Mouse (Mus musculus) limb, embryonic 13.5 days (tissue): ENCODE measurements around the gene Scp2. TPM values are rescaled to one million over a fixed set of nuclear protein-coding genes. Genes with fewer than 3 reads are reported as not detected.
"Not testable (repeated sequence)": the region's sequence is repeated elsewhere in the genome, so short reads cannot be mapped to it uniquely, and the experiment has no call there.

Experiments
- ATAC-seq: fragments of 200-750 bp; cut with Nextera tagmentation; 2 replicates; pipeline ENCODE4 v1.8.0; 2017; ENCODE audit warnings: low read depth, moderate number of reproducible peaks, moderate TSS enrichment; ENCODE audit not compliant: low FRiP score
- H3K27ac ChIP-seq: fragments of 300-500 bp; sonication (generic); 2 replicates; pipeline ENCODE4 v1.5.1; 2015; ENCODE audit warnings: inconsistent platforms, mild to moderate bottlenecking, moderate library complexity
- H3K27me3 ChIP-seq: fragments of 300-500 bp; sonication (generic); 2 replicates; pipeline ENCODE4 v1.6.1; 2015; ENCODE audit warnings: mild to moderate bottlenecking, inconsistent platforms
- H3K36me3 ChIP-seq: fragments of 300-500 bp; sonication (generic); 2 replicates; pipeline ENCODE4 v1.6.1; 2015; ENCODE audit warnings: inconsistent platforms, mild to moderate bottlenecking, moderate library complexity
- H3K4me1 ChIP-seq: fragments of 300-500 bp; sonication (generic); 2 replicates; pipeline ENCODE4 v1.6.1; 2015; ENCODE audit warnings: inconsistent platforms
- H3K4me2 ChIP-seq: fragments of 300-500 bp; sonication (generic); replicated peaks from 2 replicates; pipeline ENCODE4 v1.6.1; 2015; ENCODE audit warnings: inconsistent platforms, mild to moderate bottlenecking, moderate library complexity
- H3K4me3 ChIP-seq: fragments of 300-500 bp; sonication (generic); 2 replicates; pipeline ENCODE4 v1.5.1; 2015; ENCODE audit warnings: moderate library complexity, mild to moderate bottlenecking, inconsistent platforms
- H3K9ac ChIP-seq: fragments of 300-500 bp; sonication (generic); 2 replicates; pipeline ENCODE4 v1.6.1; 2015; ENCODE audit warnings: mild to moderate bottlenecking, inconsistent platforms
- H3K9me3 ChIP-seq: fragments of 300-500 bp; sonication (generic); 2 replicates; pipeline ENCODE4 v1.6.1; 2016; ENCODE audit warnings: inconsistent platforms
- WGBS: fragments of 180-500 bp; shearing (Covaris S2); methylation state at CpG from one replicate; pipeline ENCODE4 v1.1.7; 2015; 5-methylcytosine and 5-hydroxymethylcytosine counted together
- polyA plus RNA-seq: library from polyadenylated mRNA; unstranded; fragments of >200 nt; fragmentation: Nextera tagmentation; extraction: Ambion mirVana; gene quantifications from 2 replicates; pipeline ENCODE4 v1.2.1, GENCODE M21; 2015

Gene Scp2
- polyA plus RNA-seq, result 157 and 168 TPM in 2 replicates

DNA sequence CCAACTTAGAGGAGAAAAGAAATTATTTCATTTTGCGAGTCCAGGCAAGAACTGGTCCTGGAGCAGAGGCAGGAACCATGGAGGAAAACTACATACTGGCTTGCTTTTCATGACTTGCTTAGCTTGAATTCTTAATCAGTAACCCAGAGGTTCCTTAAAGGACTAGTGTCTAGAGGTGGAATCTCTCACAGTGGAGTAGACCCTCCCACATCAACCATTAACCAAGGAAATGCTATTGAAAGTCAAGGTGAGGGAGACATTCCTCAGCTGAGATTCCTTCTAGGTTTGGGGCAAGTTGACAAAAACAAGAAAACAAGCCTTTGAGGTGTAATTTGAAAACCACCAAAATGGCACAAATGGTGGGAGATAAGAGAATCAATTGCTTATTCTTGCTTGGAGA is at the start of gene Scp2:
Scp2 (minus strand) TSS at position 119 of the 400 bp plus-strand sequence.
- H3K9me3 ChIP-seq, result 0 out of 2 replicates have a peak, but pooled peaks cover 4% of the 10 kb centered on the region
- H3K27ac ChIP-seq, result no peak within 1 kb of the TSS
- H3K9ac ChIP-seq, result no peak within 1 kb of the TSS
- no peak within 1 kb of the TSS for H3K4me3 ChIP-seq
- 67% methylated on average over 1 of the region's 1 CpGs for WGBS
- H3K36me3 ChIP-seq, result no peaks in the 10 kb centered on the region
- no peaks in the 10 kb centered on the region for H3K27me3 ChIP-seq
- no peak within 1 kb of the TSS for H3K4me2 ChIP-seq
- no peak for ATAC-seq
- H3K4me1 ChIP-seq, result no peaks in the 10 kb centered on the region

DNA sequence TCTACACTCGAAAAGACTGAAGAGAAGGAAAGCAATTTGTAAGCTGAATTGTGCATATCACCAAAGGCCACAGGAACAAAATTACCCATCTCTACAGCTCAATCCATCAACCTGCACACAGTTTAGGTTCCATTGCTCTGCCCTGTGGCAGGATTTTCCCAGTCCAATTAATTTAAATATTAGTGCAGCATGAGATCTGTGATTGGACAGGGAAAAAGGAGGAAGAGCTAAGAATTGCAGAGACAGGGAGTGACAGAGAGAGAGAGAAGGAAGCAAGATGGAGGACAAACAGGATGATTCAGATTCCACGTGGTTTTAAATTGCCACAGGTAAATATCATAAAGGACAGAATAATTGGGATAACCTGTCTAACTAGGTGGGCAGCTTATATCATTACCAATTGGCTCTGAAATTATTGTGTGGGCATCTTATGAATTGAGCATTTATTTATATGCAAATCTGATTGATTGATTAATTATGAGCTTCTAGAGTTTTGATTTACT is 48.1 kb upstream of the Scp2 start:
- Histone ChIP-seq H3K4me3 (no peak overlapping the region), H3K4me2 (no peak overlapping the region), H3K27ac (no peak overlapping the region), H3K36me3 (no peaks in the 10 kb centered on the region), H3K9me3 (no peaks in the 10 kb centered on the region), H3K4me1 (peaks cover 5% of the 10 kb centered on the region), H3K9ac (no peak overlapping the region), H3K27me3 (no peaks in the 10 kb centered on the region)
- 70% methylated on average over 2 of the region's 2 CpGs for WGBS
- no peak for ATAC-seq

DNA sequence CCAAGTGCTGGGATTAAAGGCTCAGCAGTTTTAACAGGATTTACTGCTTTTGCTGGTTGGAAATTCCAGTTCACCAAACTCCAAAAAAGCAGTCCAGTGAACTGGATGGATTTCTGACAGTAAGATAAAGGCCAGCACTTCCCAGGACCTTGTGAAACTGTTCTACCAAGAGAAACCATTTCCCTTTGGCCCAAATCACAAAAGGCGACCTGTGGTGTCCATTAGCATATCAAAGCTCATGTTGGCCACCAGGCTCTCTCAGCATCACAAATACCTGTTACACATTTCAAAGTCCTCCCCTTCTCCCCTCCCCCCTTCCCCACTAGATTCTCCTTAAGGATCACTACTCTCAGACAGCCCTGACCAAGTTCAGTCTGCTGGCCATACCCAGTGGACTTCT is 37.5 kb upstream of the Scp2 start:
- WGBS, result 48% methylated on average over 1 of the region's 1 CpGs
- H3K4me3 ChIP-seq, result no peak overlapping the region
- H3K27ac ChIP-seq, result no peak overlapping the region
- no peaks in the 10 kb centered on the region for H3K4me1 ChIP-seq
- H3K27me3 ChIP-seq, result no peaks in the 10 kb centered on the region
- no peak overlapping the region for H3K4me2 ChIP-seq
- H3K9ac ChIP-seq, result no peak overlapping the region
- ATAC-seq, result no peak
- H3K9me3 ChIP-seq, result no peaks in the 10 kb centered on the region
- peaks cover 21% of the 10 kb centered on the region for H3K36me3 ChIP-seq

DNA sequence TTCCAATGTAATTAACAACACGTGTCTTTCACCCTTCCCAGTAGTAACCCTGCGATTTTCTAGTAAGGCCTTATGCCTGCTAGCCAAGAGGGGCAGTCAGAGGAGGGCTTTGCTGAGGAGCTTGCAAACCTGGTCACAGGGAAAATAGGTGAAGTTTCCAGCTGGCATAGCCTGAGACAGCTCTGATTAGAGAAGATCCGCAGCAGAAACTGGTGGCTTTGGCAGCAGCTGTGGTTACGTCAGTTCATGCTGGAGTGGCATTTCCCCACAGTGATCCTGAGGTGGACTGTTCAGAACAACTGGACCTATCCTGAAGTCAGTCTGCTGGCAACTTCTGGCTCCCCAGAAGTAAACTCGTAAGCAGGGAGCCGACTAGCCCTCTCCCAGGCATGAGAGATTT is 23.3 kb upstream of the Scp2 start:
- 66% methylated on average over 6 of the region's 6 CpGs for WGBS
- no peak overlapping the region for H3K27ac ChIP-seq

DNA sequence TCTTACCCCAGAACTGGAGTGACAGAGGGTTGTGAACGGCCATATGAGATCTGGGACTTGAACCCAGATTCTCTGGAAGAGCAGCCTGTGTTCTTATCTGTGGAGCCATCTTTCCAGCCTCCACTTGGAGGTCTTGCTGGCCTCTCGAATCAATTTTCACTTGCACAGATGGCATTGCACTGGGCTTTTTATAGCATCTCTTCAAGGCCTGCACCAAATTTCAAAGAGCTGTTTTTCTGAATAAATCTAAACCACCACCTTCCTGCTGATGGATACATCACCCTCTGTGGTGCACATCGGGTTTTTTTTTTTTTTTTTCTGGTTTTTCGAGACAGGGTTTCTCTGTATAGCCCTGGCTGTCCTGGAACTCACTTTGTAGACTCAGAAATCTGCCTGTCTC is 22.1 kb upstream of the Scp2 start:
- WGBS, result 80% methylated on average over 4 of the region's 4 CpGs
- Histone ChIP-seq H3K27ac (no peak overlapping the region), H3K4me3 (no peak overlapping the region)

More for the DNA sequence above, 23.3 kb upstream of the Scp2 start:
- H3K4me2 ChIP-seq, result no peak overlapping the region
- ATAC-seq, result no peak
- no peak overlapping the region for H3K4me3 ChIP-seq
- H3K4me1 ChIP-seq, result peaks cover 4% of the 10 kb centered on the region; the same call in 1 of the 2 replicates
- H3K27me3 ChIP-seq, result no peaks in the 10 kb centered on the region
- no peak overlapping the region for H3K9ac ChIP-seq
- peaks cover 17% of the 10 kb centered on the region for H3K36me3 ChIP-seq
- H3K9me3 ChIP-seq, result no peaks in the 10 kb centered on the region

DNA sequence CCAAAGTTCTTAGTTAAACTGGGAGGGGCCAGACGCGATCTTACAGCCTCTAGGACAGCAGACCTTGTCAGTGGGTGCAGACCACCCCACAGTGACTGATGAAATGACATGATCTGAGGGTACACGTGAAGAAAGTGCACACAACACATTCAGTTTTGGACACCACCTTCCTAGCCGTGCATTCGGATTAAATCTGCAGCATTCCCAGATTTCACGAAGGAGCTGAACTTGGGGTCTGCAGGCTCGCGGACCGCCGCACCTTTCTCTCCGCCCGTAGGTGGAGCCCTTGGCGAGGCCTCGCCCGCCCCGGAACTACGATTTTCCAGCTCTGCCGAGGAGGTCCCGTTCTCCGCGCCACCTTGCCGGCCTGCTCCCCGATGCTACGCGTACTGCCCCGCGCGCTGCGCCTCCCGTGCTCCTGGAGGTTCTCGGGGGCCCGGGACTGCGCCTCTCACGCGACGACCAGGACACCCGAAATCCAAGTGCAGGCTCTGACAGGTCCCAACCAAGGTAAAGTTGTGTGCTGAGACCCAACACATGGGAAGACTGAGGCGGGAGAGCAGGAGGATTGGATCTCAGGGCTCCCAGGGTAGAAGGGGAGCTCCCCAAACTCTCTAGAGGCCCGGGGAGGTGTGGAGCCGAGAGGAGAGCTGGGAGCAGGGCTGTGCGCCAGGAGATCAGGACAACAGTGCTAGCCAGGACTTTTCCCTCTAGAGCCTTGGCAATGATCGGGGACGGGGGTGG is 20.5 kb upstream of the Scp2 start, which contains the start of gene Echdc2:
Echdc2 (plus strand) TSS at position 286 of the 744 bp plus-strand sequence.
- ATAC-seq, result peak; percentile 64; the same call in 1 of the 2 replicates
- peak within 1 kb of the TSS; percentile 84 for H3K4me2 ChIP-seq
- peaks cover 4% of the 10 kb centered on the region; the same call in 1 of the 2 replicates for H3K4me1 ChIP-seq
- no peaks in the 10 kb centered on the region for H3K9me3 ChIP-seq
- peaks cover 7% of the 10 kb centered on the region; the same call in 1 of the 2 replicates for H3K36me3 ChIP-seq
- H3K9ac ChIP-seq, result peak within 1 kb of the TSS; percentile 76
- H3K4me3 ChIP-seq, result peak within 1 kb of the TSS; percentile 60
- H3K27me3 ChIP-seq, result no peaks in the 10 kb centered on the region
- no peak within 1 kb of the TSS for H3K27ac ChIP-seq
- under 1% methylated on average over 43 of the region's 43 CpGs for WGBS

More for the DNA sequence above, 22.1 kb upstream of the Scp2 start:
- no peaks in the 10 kb centered on the region for H3K9me3 ChIP-seq
- H3K4me1 ChIP-seq, result peaks cover 4% of the 10 kb centered on the region; the same call in 1 of the 2 replicates
- H3K4me2 ChIP-seq, result no peak overlapping the region
- no peaks in the 10 kb centered on the region for H3K27me3 ChIP-seq
- ATAC-seq, result no peak
- H3K36me3 ChIP-seq, result peaks cover 13% of the 10 kb centered on the region
- H3K9ac ChIP-seq, result no peak overlapping the region

DNA sequence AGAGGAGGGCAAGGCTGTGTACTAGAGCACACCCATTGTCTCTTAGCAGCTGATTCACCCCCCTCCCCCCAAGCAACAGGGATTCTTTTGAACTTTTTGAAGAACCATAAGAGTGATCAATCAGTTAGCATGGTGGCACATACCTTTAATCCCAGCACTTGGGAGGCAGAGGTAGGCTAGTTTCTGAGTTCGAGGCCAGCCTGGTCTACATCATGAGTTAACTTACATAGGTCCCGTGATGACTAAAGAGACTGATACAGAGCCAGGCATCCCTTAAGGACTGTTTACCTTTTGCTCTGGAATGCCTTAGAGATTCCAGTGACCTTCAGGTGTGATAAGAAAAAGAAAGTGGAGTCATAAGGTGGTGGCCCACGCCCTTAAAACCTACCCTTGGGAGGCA is 18.5 kb upstream of the Scp2 start:
- no peak for ATAC-seq
- Histone ChIP-seq H3K36me3 (no peaks in the 10 kb centered on the region), H3K4me1 (peaks cover 4% of the 10 kb centered on the region; the same call in 1 of the 2 replicates), H3K4me2 (no peak overlapping the region), H3K27me3 (no peaks in the 10 kb centered on the region), H3K27ac (no peak overlapping the region), H3K4me3 (no peak overlapping the region), H3K9ac (no peak overlapping the region), H3K9me3 (no peaks in the 10 kb centered on the region)
- 85% methylated on average over 3 of the region's 3 CpGs for WGBS

DNA sequence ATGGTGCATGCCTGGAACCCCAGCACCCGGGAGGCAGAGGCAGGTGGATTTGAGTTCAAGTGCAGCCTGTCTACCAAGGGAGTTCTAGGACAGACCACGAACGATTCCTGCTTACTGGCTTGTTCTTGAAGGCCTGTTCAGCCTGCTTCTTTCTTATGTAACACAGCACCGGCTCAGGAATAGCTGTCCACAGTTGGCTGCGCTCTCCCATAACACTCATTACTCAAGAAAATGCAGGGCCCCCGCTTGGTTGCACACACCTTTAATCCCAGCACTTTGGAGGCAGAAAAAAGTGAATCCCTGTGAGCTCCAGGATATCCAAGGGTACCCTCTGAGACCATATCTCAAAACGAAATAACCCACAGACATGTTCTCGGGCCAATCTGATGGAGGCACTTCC is 17.1 kb upstream of the Scp2 start:
- H3K4me2 ChIP-seq, result no peak overlapping the region
- H3K27me3 ChIP-seq, result no peaks in the 10 kb centered on the region
- no peak overlapping the region for H3K4me3 ChIP-seq
- no peak for ATAC-seq
- 92% methylated on average over 8 of the region's 8 CpGs for WGBS
- H3K27ac ChIP-seq, result no peak overlapping the region
- H3K36me3 ChIP-seq, result no peaks in the 10 kb centered on the region
- peaks cover 4% of the 10 kb centered on the region; the same call in 1 of the 2 replicates for H3K4me1 ChIP-seq
- no peaks in the 10 kb centered on the region for H3K9me3 ChIP-seq
- no peak overlapping the region for H3K9ac ChIP-seq

DNA sequence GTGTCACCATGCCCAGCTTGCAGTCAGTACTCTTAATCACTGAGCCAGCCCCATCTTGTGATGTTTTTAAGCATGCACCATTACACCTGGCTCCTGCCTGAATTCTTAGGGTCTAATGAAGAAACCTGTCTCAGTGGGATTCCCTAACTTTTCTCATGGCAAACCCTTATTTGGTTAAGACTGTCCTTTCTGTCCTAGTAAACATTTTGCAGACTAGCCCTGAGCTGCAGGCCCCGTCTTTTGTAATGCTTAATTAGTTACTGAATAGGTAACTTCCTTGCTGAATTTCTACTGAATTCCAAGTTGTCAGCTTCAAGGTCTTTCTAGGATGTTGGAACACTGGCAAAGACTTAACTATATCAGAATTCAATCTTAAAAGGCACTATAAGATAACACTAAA is 10.3 kb upstream of the Scp2 start:
- H3K9ac ChIP-seq, H3K4me1 ChIP-seq, H3K36me3 ChIP-seq, H3K4me2 ChIP-seq, H3K27me3 ChIP-seq, H3K4me3 ChIP-seq, ATAC-seq, H3K27ac ChIP-seq: not testable (repeated sequence)
- H3K9me3 ChIP-seq, result peaks cover 14% of the 10 kb centered on the region
- WGBS, result 74% methylated on average over 1 of the region's 1 CpGs

DNA sequence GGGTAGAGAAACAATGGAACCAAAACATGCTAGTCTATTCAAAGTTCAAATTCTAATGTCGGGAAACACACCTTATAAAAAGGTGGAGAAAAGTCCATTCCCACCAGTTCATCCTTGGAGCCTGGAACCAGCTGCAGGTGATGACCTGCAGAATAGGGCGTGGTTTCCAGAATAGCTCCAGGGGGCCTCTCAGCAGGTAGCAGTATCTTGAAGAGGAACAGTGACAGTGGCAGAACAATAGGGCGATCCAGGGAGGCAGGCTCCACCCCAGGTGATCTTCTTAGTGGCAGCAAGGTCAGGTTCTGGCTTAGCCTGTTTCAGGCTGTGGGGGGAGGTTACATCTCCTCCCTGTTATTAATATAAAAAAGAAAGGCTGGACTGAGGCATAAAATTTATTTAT is 756 bp upstream of the Scp2 start:
- H3K4me3 ChIP-seq, H3K4me1 ChIP-seq, H3K36me3 ChIP-seq, H3K9me3 ChIP-seq, H3K9ac ChIP-seq, H3K27ac ChIP-seq, H3K4me2 ChIP-seq, H3K27me3 ChIP-seq, ATAC-seq: not testable (repeated sequence)
- WGBS, result 37% methylated on average over 3 of the region's 3 CpGs

DNA sequence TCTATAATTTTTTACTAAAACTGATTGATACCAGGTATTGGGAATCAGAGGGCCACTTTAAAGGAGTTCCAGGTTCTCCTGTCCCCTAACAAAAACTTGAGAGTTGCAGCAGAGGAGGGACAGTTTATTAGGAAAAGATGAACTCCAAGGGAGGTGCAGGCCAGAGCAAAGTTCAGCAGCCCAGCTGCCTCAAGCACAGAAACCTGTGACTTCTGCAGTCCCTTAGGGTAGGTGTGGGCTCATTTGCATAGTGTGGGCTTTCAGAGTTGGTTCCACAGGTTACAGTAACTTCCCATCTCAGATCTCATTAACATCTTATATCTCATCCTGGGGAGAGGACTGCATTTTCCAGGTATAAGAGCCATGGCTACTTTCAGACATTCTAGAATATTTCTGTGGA is 1.0 kb downstream of the Scp2 start:
- no peak overlapping the region for H3K27ac ChIP-seq
- H3K4me2 ChIP-seq, result no peak overlapping the region
- H3K27me3 ChIP-seq, result no peaks in the 10 kb centered on the region
- no peak overlapping the region for H3K4me3 ChIP-seq
- no peak overlapping the region for H3K9ac ChIP-seq
- H3K4me1 ChIP-seq, result no peaks in the 10 kb centered on the region
- no peaks in the 10 kb centered on the region for H3K36me3 ChIP-seq
- 0 out of 2 replicates have a peak, but pooled peaks cover 4% of the 10 kb centered on the region for H3K9me3 ChIP-seq
- no peak for ATAC-seq

DNA sequence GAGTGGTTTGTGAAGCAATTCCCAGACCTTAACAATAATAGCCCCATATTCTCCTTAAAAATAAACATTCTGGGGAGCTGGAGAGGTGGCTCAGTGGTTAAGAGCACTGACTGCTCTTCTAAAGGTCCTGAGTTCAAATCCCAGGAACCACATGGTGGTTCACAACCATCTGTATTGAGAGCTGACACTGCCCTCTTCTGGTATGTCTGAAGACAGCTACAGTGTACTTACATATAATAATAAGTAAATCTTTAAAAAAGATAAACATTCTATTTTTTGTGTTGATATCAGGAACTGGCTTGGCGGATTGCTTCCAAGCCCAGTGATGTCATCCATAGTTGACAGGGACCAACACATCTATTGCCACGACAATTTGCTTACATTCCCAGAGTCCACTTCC is 1.6 kb downstream of the Scp2 start:
- H3K4me3 ChIP-seq, H3K36me3 ChIP-seq, ATAC-seq, H3K27me3 ChIP-seq, H3K9me3 ChIP-seq, H3K9ac ChIP-seq, H3K4me1 ChIP-seq, H3K27ac ChIP-seq, H3K4me2 ChIP-seq: not testable (repeated sequence)
- WGBS, result 79% methylated on average over 2 of the region's 2 CpGs
